Mouse (Mus musculus) forebrain, embryonic 13.5 days (tissue): Measurements from ENCODE around the gene Siglece. TPM values are rescaled to one million over a fixed set of nuclear protein-coding genes. Genes with fewer than 3 reads are reported as not detected.
"Not testable (repeated sequence)": the region's sequence is repeated elsewhere in the genome, so short reads cannot be mapped to it uniquely, and the experiment has no call there.

Source experiments
- ATAC-seq: fragments of 200-750 bp; cut with Nextera tagmentation; 2 replicates; pipeline ENCODE4 v1.8.0; 2017
- H3K27ac ChIP-seq: fragments of 300-500 bp; sonication (generic); 2 replicates; pipeline ENCODE4 v1.5.1; 2015; ENCODE audit warnings: inconsistent platforms, mild to moderate bottlenecking, moderate library complexity
- H3K27me3 ChIP-seq: fragments of 300-500 bp; sonication (generic); 2 replicates; pipeline ENCODE4 v1.6.1; 2015; ENCODE audit warnings: mild to moderate bottlenecking, inconsistent platforms
- H3K36me3 ChIP-seq: fragments of 300-500 bp; sonication (generic); 2 replicates; pipeline ENCODE4 v1.6.1; 2015; ENCODE audit warnings: mild to moderate bottlenecking, inconsistent platforms; ENCODE audit not compliant: poor library complexity, severe bottlenecking
- H3K4me1 ChIP-seq: fragments of 300-500 bp; sonication (generic); 2 replicates; pipeline ENCODE4 v1.6.1; 2015; ENCODE audit warnings: inconsistent platforms
- H3K4me2 ChIP-seq: fragments of 300-500 bp; sonication (generic); 2 replicates; pipeline ENCODE4 v1.6.1; 2015; ENCODE audit warnings: inconsistent platforms, mild to moderate bottlenecking, moderate library complexity
- H3K4me3 ChIP-seq: fragments of 300-500 bp; sonication (generic); 2 replicates; pipeline ENCODE4 v1.5.1; 2015; ENCODE audit warnings: mild to moderate bottlenecking, inconsistent platforms
- H3K9ac ChIP-seq: fragments of 300-500 bp; sonication (generic); 2 replicates; pipeline ENCODE4 v1.6.1; 2015; ENCODE audit warnings: mild to moderate bottlenecking, inconsistent platforms
- H3K9me3 ChIP-seq: fragments of 300-500 bp; sonication (generic); replicated peaks from 2 replicates; pipeline ENCODE4 v1.6.1; 2016; ENCODE audit warnings: inconsistent platforms
- WGBS: fragments of 180-500 bp; shearing (Covaris S2); methylation state at CpG from one replicate; pipeline ENCODE4 v1.1.7; 2015; 5-methylcytosine and 5-hydroxymethylcytosine counted together
- polyA plus RNA-seq: library from polyadenylated mRNA; unstranded; fragments of >200 nt; fragmentation: Nextera tagmentation; extraction: Ambion mirVana; gene quantifications from 2 replicates; pipeline ENCODE4 v1.2.1, GENCODE M21; 2015

The Siglece gene
- 0.17 and 0.28 TPM in 2 replicates for polyA plus RNA-seq

DNA sequence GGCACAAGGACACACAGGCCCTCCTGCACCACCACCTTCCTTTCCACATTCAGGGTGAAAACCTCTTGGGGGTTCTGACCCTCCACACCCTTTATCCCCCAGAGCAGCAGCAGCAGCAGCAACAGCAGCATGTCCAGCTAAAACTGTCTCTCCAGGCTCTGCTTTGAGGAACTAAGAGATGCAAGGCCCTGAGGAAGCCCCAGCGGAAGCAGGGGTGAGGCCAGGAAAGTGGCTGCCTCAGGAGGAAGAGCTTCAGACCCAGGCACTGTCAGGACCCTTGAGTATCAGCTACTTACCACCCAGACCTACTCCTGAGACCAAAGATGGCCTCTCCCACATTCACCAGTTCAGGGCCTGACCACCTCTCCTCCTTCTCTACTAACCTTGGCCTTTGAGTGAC lies at the start of gene Siglece:
Gene Siglece (minus strand): TSS at position 160 of the 400 bp plus-strand sequence.
- Histone ChIP-seq H3K9me3 (no peaks in the 10 kb centered on the region), H3K4me2 (no peak within 1 kb of the TSS), H3K4me1 (no peaks in the 10 kb centered on the region), H3K4me3 (no peak within 1 kb of the TSS), H3K9ac (no peak within 1 kb of the TSS), H3K27me3 (no peaks in the 10 kb centered on the region), H3K36me3 (no peaks in the 10 kb centered on the region), H3K27ac (no peak within 1 kb of the TSS)
- 85% methylated on average over 1 of the region's 1 CpGs for WGBS
- ATAC-seq, result no peak

DNA sequence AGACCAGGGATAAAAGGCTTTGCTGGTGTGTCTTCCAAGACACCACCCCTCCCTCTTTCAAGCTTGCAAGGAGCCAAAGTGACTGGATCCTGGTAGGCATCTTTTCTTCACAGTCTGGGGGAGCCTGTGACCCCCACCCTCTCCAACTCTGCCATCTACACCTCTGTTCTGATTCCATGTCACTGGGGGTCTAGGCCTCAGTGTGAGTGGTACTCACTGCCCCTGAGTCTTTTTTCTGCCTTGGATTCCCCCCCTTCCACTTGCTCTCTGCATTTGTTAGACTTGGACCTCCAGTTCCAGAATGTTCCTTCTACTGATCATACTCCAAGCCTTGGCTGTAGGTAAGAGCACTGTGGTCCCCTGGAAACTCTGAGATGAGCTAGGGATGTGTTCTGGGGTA lies 30.2 kb upstream of the Siglece start, which contains the start of gene Klk14:
Gene Klk14 (plus strand): TSS at position 301 of the 400 bp plus-strand sequence.
- no peak for ATAC-seq
- no peaks in the 10 kb centered on the region; the same call in 1 of the 2 replicates for H3K9me3 ChIP-seq
- H3K36me3 ChIP-seq, result no peaks in the 10 kb centered on the region

DNA sequence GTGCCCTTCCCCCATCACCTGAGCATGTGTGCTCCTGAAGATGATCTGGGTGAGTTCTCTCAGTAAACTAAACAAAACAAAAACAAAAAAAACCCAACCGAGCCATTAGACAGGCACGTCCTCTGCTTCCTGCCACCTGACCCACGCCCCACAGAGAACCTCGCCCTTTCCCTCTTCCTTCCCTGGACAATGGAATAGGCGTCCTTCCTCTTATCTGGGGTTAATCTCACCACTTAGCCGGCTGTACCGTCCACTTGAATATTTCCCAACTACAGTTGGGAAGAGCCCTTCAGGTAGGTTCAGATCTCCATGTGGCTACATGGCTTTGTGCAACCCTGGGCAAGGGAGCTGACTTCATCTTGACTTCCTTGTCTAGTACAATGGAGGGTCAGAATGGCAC lies 25.1 kb upstream of the Siglece start:
- Histone ChIP-seq H3K4me3 (no peak overlapping the region), H3K4me1 (no peaks in the 10 kb centered on the region), H3K4me2 (no peak overlapping the region), H3K27me3 (no peaks in the 10 kb centered on the region), H3K36me3 (no peaks in the 10 kb centered on the region), H3K9me3 (no peaks in the 10 kb centered on the region; the same call in 1 of the 2 replicates), H3K27ac (no peak overlapping the region), H3K9ac (no peak overlapping the region)
- no peak for ATAC-seq
- WGBS, result 77% methylated on average over 7 of the region's 7 CpGs

More for the DNA sequence above, 30.2 kb upstream of the Siglece start, which contains the start of gene Klk14:
- Histone ChIP-seq H3K27ac (no peak within 1 kb of the TSS), H3K4me2 (no peak within 1 kb of the TSS), H3K4me1 (no peaks in the 10 kb centered on the region), H3K4me3 (no peak within 1 kb of the TSS), H3K9ac (no peak within 1 kb of the TSS), H3K27me3 (no peaks in the 10 kb centered on the region)

DNA sequence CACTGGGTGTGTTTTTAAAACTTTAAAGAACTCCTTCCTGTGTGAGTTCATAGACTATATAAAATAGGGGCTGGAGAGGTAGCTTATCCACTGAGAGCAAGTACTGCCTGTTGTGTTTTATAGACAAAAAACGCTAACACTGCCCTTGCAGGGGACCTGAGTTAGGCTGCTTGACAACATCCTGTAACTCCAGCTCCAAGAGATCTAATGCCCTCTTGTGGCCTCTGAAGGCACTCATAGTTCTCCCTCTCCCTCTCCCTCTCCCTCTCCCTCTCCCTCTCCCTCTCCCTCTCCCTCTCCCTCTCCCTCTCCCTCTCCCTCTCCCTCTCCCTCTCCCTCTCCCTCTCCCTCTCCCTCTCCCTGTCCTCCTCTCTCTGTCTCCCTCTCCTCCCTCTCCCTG lies 22.6 kb upstream of the Siglece start:
- not testable (repeated sequence) for H3K4me3 ChIP-seq, H3K27me3 ChIP-seq, H3K4me2 ChIP-seq, H3K9ac ChIP-seq, H3K27ac ChIP-seq, ATAC-seq, H3K9me3 ChIP-seq, H3K4me1 ChIP-seq
- H3K36me3 ChIP-seq, result peaks cover 11% of the 10 kb centered on the region
- WGBS, result 19% methylated on average over 1 of the region's 1 CpGs

DNA sequence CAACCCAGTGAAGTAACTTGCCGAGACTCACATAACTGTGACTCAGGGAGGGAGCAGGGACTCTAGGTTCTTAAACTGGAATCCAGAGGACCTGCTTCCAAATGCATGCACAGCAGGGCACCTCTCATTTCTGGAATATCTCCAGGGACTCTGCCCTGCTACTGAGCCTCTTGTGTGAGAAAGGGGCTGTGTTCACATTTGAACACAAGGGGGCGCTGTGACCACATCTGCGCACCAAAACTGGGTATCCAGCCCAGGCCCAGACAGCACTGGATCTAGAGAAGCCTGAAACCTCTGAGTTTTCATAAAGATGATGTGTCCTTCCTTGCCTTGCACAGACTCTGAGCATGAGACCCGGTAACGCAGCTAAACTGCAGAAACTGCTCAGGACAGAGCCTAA lies 21.0 kb upstream of the Siglece start:
- H3K4me1 ChIP-seq, result no peaks in the 10 kb centered on the region
- H3K4me2 ChIP-seq, result no peak overlapping the region
- no peak overlapping the region for H3K27ac ChIP-seq
- peaks cover 27% of the 10 kb centered on the region for H3K36me3 ChIP-seq
- no peaks in the 10 kb centered on the region for H3K9me3 ChIP-seq
- no peaks in the 10 kb centered on the region for H3K27me3 ChIP-seq
- no peak overlapping the region for H3K4me3 ChIP-seq
- H3K9ac ChIP-seq, result no peak overlapping the region
- ATAC-seq, result peak; percentile 54; the same call in 1 of the 2 replicates
- WGBS, result 21% methylated on average over 5 of the region's 5 CpGs

DNA sequence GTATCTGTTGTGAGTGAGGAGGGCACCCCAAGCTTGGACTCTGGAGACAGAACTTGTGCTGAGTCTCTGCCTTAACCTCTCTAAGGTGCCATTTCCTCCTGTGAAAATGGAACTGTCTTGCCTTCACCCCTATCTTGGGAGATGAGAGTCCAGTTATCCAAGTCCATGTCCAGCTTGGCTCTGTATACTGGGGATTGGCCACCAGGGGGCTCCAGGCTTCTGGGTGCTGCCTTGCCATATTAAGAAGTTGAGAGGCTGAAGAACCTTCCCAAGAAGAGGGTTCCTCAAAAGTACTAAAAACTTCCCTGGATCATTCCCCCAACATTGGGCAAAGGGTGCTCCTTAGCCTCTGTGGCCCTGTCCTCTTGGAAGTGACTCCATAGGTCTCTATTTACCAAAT lies 18.6 kb upstream of the Siglece start:
- Histone ChIP-seq H3K27ac (no peak overlapping the region), H3K36me3 (peaks cover 44% of the 10 kb centered on the region), H3K27me3 (no peaks in the 10 kb centered on the region), H3K4me1 (0 out of 2 replicates have a peak, but pooled peaks cover 2% of the 10 kb centered on the region), H3K4me2 (no peak overlapping the region), H3K9ac (no peak overlapping the region), H3K9me3 (no peaks in the 10 kb centered on the region), H3K4me3 (no peak overlapping the region)
- no peak for ATAC-seq

DNA sequence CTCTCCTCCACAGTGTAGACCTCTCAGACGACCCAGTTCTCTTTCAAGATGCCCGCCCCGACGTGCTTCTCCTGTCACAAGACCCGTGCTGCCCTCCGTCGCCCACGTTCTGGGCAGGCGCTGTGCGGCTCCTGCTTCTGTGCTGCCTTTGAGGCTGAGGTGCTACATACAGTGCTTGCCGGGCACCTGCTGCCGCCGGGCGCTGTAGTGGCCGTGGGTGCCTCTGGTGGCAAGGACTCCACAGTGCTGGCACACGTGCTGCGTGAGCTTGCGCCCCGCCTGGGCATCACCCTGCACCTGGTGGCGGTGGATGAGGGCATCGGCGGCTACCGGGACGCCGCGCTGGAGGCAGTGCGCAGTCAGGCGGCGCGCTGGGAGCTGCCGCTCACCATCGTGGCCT lies 15.1 kb upstream of the Siglece start:
- ATAC-seq, result no peak
- Histone ChIP-seq H3K27me3 (no peaks in the 10 kb centered on the region), H3K4me3 (no peak overlapping the region), H3K9ac (no peak overlapping the region), H3K27ac (no peak overlapping the region), H3K36me3 (peaks cover 44% of the 10 kb centered on the region), H3K4me2 (no peak overlapping the region), H3K4me1 (peaks cover 11% of the 10 kb centered on the region), H3K9me3 (no peaks in the 10 kb centered on the region)
- WGBS, result 94% methylated on average over 32 of the region's 32 CpGs

DNA sequence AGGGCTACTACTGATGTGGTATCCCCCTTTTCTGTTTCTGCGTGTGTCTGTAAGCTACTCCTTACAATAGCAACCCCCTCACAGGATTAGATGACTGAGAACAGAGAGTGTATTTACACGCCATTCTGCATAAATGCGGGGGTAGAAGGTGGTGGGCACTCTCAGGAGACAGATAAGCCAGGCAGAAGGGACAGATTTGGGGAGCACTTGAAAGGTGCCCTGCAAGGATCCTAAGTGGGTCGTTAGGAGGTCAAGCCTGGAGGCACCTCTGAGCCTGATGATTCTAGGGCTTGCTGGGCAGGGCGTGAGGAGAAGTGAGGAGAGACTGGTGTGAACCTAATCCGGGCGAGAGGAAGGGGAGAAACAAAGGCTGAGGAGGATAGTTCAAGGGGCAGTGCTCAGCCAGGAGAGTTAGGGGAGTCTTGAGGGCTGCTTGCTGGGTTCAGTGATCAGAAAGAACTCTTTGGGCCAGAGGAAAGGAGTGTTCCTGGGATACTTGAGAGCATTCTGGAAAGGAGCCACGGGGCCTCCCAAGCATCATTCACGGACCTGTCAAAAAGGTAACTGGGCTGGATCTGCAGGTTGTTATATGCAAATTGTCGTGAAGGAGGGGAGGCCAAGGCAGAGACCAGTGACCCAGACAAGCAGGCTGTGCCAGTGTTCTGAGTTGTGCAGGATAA lies 12.8 kb upstream of the Siglece start:
- Histone ChIP-seq H3K36me3 (peaks cover 35% of the 10 kb centered on the region), H3K9me3 (no peaks in the 10 kb centered on the region), H3K27ac (no peak overlapping the region; the same call in 1 of the 2 replicates), H3K27me3 (no peaks in the 10 kb centered on the region), H3K9ac (peak overlapping the region; percentile 79), H3K4me3 (peak overlapping the region; percentile 66), H3K4me1 (peaks cover 11% of the 10 kb centered on the region), H3K4me2 (peak overlapping the region; percentile 86)
- 12% methylated on average over 10 of the region's 10 CpGs for WGBS
- ATAC-seq, result 0 out of 2 replicates have a peak, but pooled peaks have one; percentile 0

DNA sequence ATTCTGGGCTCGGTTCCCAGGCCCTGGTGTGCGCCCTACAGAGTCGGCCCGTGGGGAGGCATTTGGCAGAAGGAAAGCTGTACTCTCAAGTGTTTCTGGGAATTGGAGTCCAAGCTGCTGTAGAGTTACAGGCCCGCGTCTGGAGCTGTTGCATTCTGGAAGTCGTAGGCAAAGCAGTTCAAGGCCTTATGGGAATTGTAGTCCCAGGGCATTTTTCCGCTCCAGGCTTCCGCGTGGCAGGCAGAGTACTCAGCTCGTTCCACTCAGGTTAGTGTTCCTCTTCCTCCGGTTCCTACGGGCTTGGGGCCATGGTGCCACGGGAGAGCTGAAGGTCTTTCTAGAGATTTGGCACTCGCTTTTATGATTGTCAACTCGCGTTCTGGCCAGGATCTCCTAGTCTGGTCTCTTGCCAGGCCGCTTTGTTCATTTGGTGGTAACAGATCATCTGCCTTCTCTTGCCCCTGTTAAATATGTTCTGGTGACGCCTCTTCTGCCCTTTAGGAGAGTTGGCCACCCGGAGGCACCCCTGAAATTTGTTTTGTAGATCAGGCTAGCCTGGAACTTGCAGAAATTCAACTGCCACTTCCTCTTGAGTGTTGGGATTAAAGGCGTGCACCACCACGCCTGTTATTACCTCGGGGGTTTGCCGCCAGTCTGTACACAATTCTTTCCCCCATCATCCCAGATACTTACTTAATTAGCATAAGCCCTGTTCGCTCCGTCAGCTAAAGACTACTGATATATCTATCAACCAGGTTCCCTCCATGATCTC lies 12.0 kb upstream of the Siglece start, which contains the start of gene Ctu1:
Gene Ctu1 (plus strand): TSS at position 208 of the 772 bp plus-strand sequence.
- peak within 1 kb of the TSS; percentile 66 for H3K4me3 ChIP-seq
- no peak within 1 kb of the TSS; the same call in 1 of the 2 replicates for H3K27ac ChIP-seq
- peak within 1 kb of the TSS; percentile 86 for H3K4me2 ChIP-seq
- H3K9me3 ChIP-seq, result no peaks in the 10 kb centered on the region
- H3K9ac ChIP-seq, result peak within 1 kb of the TSS; percentile 79
- H3K4me1 ChIP-seq, result peaks cover 11% of the 10 kb centered on the region
- ATAC-seq, result peak; percentile 96
- no peaks in the 10 kb centered on the region for H3K27me3 ChIP-seq
- peaks cover 28% of the 10 kb centered on the region for H3K36me3 ChIP-seq
- WGBS, result under 1% methylated on average over 26 of the region's 26 CpGs

DNA sequence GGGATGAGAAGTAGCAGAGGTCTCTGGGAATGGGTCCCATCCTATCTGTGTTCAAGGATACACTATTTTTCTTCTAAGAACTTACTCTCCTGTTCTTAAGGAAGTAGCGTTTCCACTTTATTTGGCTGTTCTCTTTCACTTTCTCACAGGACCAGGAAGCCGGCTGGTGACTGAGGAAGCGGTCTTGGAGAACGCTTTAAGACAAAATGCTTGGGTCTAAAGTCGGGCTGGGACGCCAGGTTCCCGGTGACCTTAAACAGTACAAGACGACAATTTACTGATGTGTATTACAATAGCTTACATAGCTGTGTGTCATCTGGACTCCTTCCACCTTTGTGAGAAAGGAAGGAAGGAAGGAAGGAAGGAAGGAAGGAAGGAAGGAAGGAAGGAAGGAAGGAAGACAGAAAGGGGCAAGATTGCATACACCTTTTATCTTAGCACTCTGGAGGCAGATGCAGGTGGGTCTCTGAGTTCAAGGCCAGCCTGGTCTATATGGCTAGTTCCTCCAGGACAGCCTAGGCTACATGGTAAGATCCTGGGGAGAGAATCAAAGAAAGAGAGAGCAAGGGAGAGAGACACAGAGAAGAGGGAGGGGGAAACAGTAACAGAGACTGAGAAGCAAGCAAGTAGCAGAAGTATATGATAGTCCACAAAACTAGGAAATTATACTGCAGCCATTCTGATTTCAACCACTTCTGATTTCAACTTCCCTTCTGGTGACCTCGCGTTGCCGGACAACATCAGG lies 11.3 kb upstream of the Siglece start:
- H3K4me2 ChIP-seq, result peak overlapping the region; percentile 86
- peaks cover 11% of the 10 kb centered on the region for H3K4me1 ChIP-seq
- WGBS, result 67% methylated on average over 11 of the region's 11 CpGs
- no peaks in the 10 kb centered on the region for H3K9me3 ChIP-seq
- H3K4me3 ChIP-seq, result peak overlapping the region; percentile 66
- no peak overlapping the region for H3K27ac ChIP-seq
- peak; percentile 63 for ATAC-seq
- peaks cover 20% of the 10 kb centered on the region for H3K36me3 ChIP-seq
- peak overlapping the region; percentile 79 for H3K9ac ChIP-seq
- no peaks in the 10 kb centered on the region for H3K27me3 ChIP-seq

DNA sequence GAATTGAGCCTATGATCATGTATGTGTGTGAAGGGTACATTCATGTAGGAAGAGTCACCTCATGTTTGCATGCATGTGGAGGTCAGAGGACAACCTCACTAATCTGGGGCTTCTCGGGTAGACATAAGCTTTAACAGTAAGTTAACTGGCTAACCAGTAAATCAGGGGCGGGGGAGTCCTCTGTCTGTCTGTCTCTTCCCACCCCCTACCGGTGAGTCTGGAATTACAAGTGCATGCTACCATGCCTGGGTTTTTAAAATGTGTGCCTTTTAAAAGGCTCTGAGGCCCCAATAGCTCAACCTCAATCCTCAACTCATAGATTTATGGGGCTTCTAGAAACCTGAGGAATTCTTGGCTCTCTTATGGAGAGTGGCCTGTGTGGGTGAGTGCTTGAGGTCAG lies 8.6 kb upstream of the Siglece start:
- Histone ChIP-seq H3K4me1 (peaks cover 9% of the 10 kb centered on the region), H3K4me3 (no peak overlapping the region), H3K9me3 (no peaks in the 10 kb centered on the region), H3K4me2 (no peak overlapping the region), H3K27me3 (no peaks in the 10 kb centered on the region), H3K9ac (no peak overlapping the region), H3K27ac (no peak overlapping the region), H3K36me3 (no peaks in the 10 kb centered on the region)
- 23% methylated on average over 3 of the region's 3 CpGs for WGBS
- ATAC-seq, result no peak

DNA sequence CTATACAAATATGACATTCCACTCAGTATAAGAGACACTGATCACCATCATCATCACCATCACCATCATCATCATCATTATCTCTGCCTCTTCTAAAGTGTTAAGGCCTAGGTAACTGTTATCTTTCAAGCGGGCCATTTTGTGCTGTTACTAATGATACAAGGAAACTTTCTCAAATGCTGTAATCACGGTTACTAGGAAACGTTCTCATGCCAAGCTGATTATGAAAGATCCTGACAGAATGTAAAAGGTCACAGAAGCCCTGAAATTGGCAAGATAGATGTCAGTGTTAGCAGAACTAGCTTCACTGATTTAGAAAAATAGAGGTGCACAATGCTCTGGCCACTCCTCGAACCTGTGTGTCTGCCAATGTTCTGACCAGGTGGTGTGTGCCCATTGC lies 7.3 kb upstream of the Siglece start:
- not testable (repeated sequence) for H3K9ac ChIP-seq, ATAC-seq, H3K36me3 ChIP-seq, H3K4me1 ChIP-seq, H3K27me3 ChIP-seq, H3K27ac ChIP-seq, H3K4me3 ChIP-seq, H3K9me3 ChIP-seq, H3K4me2 ChIP-seq
- WGBS, result 95% methylated on average over 4 of the region's 4 CpGs
